Mouse (Mus musculus) stomach, embryonic 15.5 days (tissue): ENCODE measurements around the gene Polr1d. TPM values are rescaled to one million over a fixed set of nuclear protein-coding genes. Genes with fewer than 3 reads are reported as not detected.

Source experiments
- ATAC-seq: fragments of 200-750 bp; cut with Nextera tagmentation; 2 replicates; pipeline ENCODE4 v1.8.0; 2017; ENCODE audit warnings: low read depth, moderate number of reproducible peaks, moderate TSS enrichment; ENCODE audit not compliant: insufficient read depth, low FRiP score
- H3K27ac ChIP-seq: fragments of 300-500 bp; sonication (generic); 2 replicates; pipeline ENCODE4 v1.5.1; 2015; ENCODE audit warnings: mild to moderate bottlenecking, inconsistent platforms
- H3K27me3 ChIP-seq: fragments of 300-500 bp; sonication (generic); replicated peaks from 2 replicates; pipeline ENCODE4 v1.6.1; 2015; ENCODE audit warnings: inconsistent platforms
- H3K36me3 ChIP-seq: fragments of 300-500 bp; sonication (generic); 2 replicates; pipeline ENCODE4 v1.6.1; 2015; ENCODE audit warnings: inconsistent platforms
- H3K4me1 ChIP-seq: fragments of 300-500 bp; sonication (generic); 2 replicates; pipeline ENCODE4 v1.6.1; 2015; ENCODE audit warnings: inconsistent platforms
- H3K4me2 ChIP-seq: fragments of 300-500 bp; sonication (generic); 2 replicates; pipeline ENCODE4 v1.6.1; 2015; ENCODE audit warnings: mild to moderate bottlenecking, inconsistent platforms
- H3K4me3 ChIP-seq: fragments of 300-500 bp; sonication (generic); replicated peaks from 2 replicates; pipeline ENCODE4 v1.5.1; 2015; ENCODE audit warnings: inconsistent platforms
- H3K9ac ChIP-seq: fragments of 300-500 bp; sonication (generic); 2 replicates; pipeline ENCODE4 v1.6.1; 2015; ENCODE audit warnings: inconsistent platforms
- H3K9me3 ChIP-seq: fragments of 300-500 bp; sonication (generic); 2 replicates; pipeline ENCODE4 v1.6.1; 2016; ENCODE audit warnings: inconsistent platforms
- WGBS: fragments of 180-500 bp; shearing (Covaris S2); methylation state at CpG from one replicate; pipeline ENCODE4 v1.1.7; 2015; 5-methylcytosine and 5-hydroxymethylcytosine counted together
- polyA plus RNA-seq: library from polyadenylated mRNA; unstranded; fragments of >200 nt; fragmentation: Nextera tagmentation; extraction: Ambion mirVana; gene quantifications from 2 replicates; pipeline ENCODE4 v1.2.1, GENCODE M21; 2015

Gene Polr1d
- polyA plus RNA-seq, 1 experiment from 2014 or later, result 140 TPM

GRCm38 (mm10) chr5:147057626-147058414 is 19.0 kb upstream of the Polr1d start:
- WGBS, result 63% methylated on average over 9 of the region's 9 CpGs
- peak; percentile 59 for ATAC-seq
- no peak overlapping the region for H3K4me2 ChIP-seq

GRCm38 (mm10) chr5:147058661-147059060 is 18.2 kb upstream of the Polr1d start:
- no peak overlapping the region for H3K4me3 ChIP-seq
- no peaks in the 10 kb centered on the region for H3K27me3 ChIP-seq
- H3K4me1 ChIP-seq, result peaks cover 9% of the 10 kb centered on the region; the same call in 1 of the 2 replicates
- no peaks in the 10 kb centered on the region for H3K9me3 ChIP-seq
- no peaks in the 10 kb centered on the region for H3K36me3 ChIP-seq
- WGBS, result 88% methylated on average over 5 of the region's 5 CpGs
- no peak overlapping the region for H3K9ac ChIP-seq
- no peak overlapping the region for H3K4me2 ChIP-seq
- ATAC-seq, result no peak
- peak overlapping the region; percentile 9; the same call in 1 of the 2 replicates for H3K27ac ChIP-seq

More at GRCm38 (mm10) chr5:147057626-147058414, 19.0 kb upstream of the Polr1d start:
- Histone ChIP-seq H3K27me3 (no peaks in the 10 kb centered on the region), H3K9ac (no peak overlapping the region), H3K4me3 (no peak overlapping the region), H3K9me3 (no peaks in the 10 kb centered on the region), H3K36me3 (no peaks in the 10 kb centered on the region), H3K4me1 (peaks cover 9% of the 10 kb centered on the region; the same call in 1 of the 2 replicates), H3K27ac (peak overlapping the region; percentile 71; the same call in 1 of the 2 replicates)

GRCm38 (mm10) chr5:147059319-147059718 is 17.5 kb upstream of the Polr1d start:
- Histone ChIP-seq H3K4me2 (no peak overlapping the region), H3K9ac (no peak overlapping the region), H3K36me3 (no peaks in the 10 kb centered on the region), H3K4me3 (no peak overlapping the region), H3K4me1 (peaks cover 4% of the 10 kb centered on the region; the same call in 1 of the 2 replicates), H3K27ac (no peak overlapping the region), H3K9me3 (no peaks in the 10 kb centered on the region), H3K27me3 (no peaks in the 10 kb centered on the region)
- no peak for ATAC-seq
- 59% methylated on average over 9 of the region's 9 CpGs for WGBS

GRCm38 (mm10) chr5:147060024-147060423 is 16.8 kb upstream of the Polr1d start:
- Histone ChIP-seq H3K27me3 (no peaks in the 10 kb centered on the region), H3K4me3 (no peak overlapping the region), H3K4me2 (no peak overlapping the region), H3K4me1 (peaks cover 4% of the 10 kb centered on the region; the same call in 1 of the 2 replicates), H3K9ac (no peak overlapping the region), H3K9me3 (no peaks in the 10 kb centered on the region), H3K36me3 (no peaks in the 10 kb centered on the region), H3K27ac (no peak overlapping the region)
- ATAC-seq, result no peak
- 97% methylated on average over 2 of the region's 2 CpGs for WGBS

GRCm38 (mm10) chr5:147063215-147063661 is 13.6 kb upstream of the Polr1d start:
- 59% methylated on average over 8 of the region's 8 CpGs for WGBS
- no peak overlapping the region for H3K27ac ChIP-seq

GRCm38 (mm10) chr5:147066129-147066528 is 10.7 kb upstream of the Polr1d start:
- Histone ChIP-seq H3K4me1 (peaks cover 20% of the 10 kb centered on the region), H3K27me3 (no peaks in the 10 kb centered on the region), H3K27ac (no peak overlapping the region), H3K4me2 (no peak overlapping the region), H3K4me3 (no peak overlapping the region), H3K9me3 (no peaks in the 10 kb centered on the region), H3K36me3 (no peaks in the 10 kb centered on the region), H3K9ac (no peak overlapping the region)
- no peak for ATAC-seq
- WGBS, result 58% methylated on average over 4 of the region's 4 CpGs

More at GRCm38 (mm10) chr5:147063215-147063661, 13.6 kb upstream of the Polr1d start:
- no peaks in the 10 kb centered on the region for H3K27me3 ChIP-seq
- no peaks in the 10 kb centered on the region for H3K9me3 ChIP-seq
- no peak overlapping the region for H3K4me3 ChIP-seq
- H3K36me3 ChIP-seq, result no peaks in the 10 kb centered on the region
- no peak for ATAC-seq
- H3K9ac ChIP-seq, result no peak overlapping the region
- 0 out of 2 replicates have a peak, but pooled peaks cover 5% of the 10 kb centered on the region for H3K4me1 ChIP-seq
- no peak overlapping the region for H3K4me2 ChIP-seq

GRCm38 (mm10) chr5:147066965-147067364 is 9.9 kb upstream of the Polr1d start:
- no peak for ATAC-seq
- Histone ChIP-seq H3K4me1 (peaks cover 22% of the 10 kb centered on the region), H3K4me2 (no peak overlapping the region), H3K27me3 (no peaks in the 10 kb centered on the region), H3K36me3 (no peaks in the 10 kb centered on the region), H3K27ac (no peak overlapping the region), H3K4me3 (no peak overlapping the region), H3K9me3 (no peaks in the 10 kb centered on the region), H3K9ac (no peak overlapping the region)
- WGBS, result 46% methylated on average over 5 of the region's 5 CpGs

GRCm38 (mm10) chr5:147068876-147069275 is 8.0 kb upstream of the Polr1d start:
- Histone ChIP-seq H3K9ac (no peak overlapping the region), H3K27me3 (no peaks in the 10 kb centered on the region), H3K36me3 (no peaks in the 10 kb centered on the region), H3K9me3 (no peaks in the 10 kb centered on the region), H3K4me3 (no peak overlapping the region), H3K4me2 (no peak overlapping the region), H3K4me1 (peaks cover 35% of the 10 kb centered on the region), H3K27ac (no peak overlapping the region)
- WGBS, result 57% methylated on average over 5 of the region's 5 CpGs
- ATAC-seq, result no peak

GRCm38 (mm10) chr5:147070791-147071516 is 5.9 kb upstream of the Polr1d start:
- no peaks in the 10 kb centered on the region for H3K9me3 ChIP-seq
- no peak overlapping the region for H3K9ac ChIP-seq
- 67% methylated on average over 16 of the region's 16 CpGs for WGBS
- peak overlapping the region; percentile 1; the same call in 1 of the 2 replicates for H3K27ac ChIP-seq
- H3K36me3 ChIP-seq, result no peaks in the 10 kb centered on the region
- no peak overlapping the region for H3K4me3 ChIP-seq
- no peaks in the 10 kb centered on the region for H3K27me3 ChIP-seq
- H3K4me1 ChIP-seq, result peaks cover 41% of the 10 kb centered on the region
- no peak for ATAC-seq
- H3K4me2 ChIP-seq, result no peak overlapping the region

- Histone ChIP-seq H3K9ac (no peak overlapping the region), H3K27me3 (no peaks in the 10 kb centered on the region), H3K4me2 (no peak overlapping the region), H3K36me3 (no peaks in the 10 kb centered on the region), H3K4me1 (peaks cover 41% of the 10 kb centered on the region), H3K9me3 (no peaks in the 10 kb centered on the region), H3K4me3 (no peak overlapping the region), H3K27ac (no peak overlapping the region; the same call in 1 of the 2 replicates)
- ATAC-seq, result no peak
- 53% methylated on average over 4 of the region's 4 CpGs for WGBS
These were observed 5.0 kb upstream of the Polr1d start for GRCm38 (mm10) chr5:147071886-147072285.

- H3K4me3 ChIP-seq, result no peak overlapping the region
- no peak for ATAC-seq
- 75% methylated on average over 6 of the region's 6 CpGs for WGBS
- H3K4me2 ChIP-seq, result no peak overlapping the region
- peaks cover 42% of the 10 kb centered on the region for H3K4me1 ChIP-seq
- H3K27ac ChIP-seq, result no peak overlapping the region
- H3K9me3 ChIP-seq, result no peaks in the 10 kb centered on the region
- no peaks in the 10 kb centered on the region for H3K27me3 ChIP-seq
- H3K36me3 ChIP-seq, result no peaks in the 10 kb centered on the region
- H3K9ac ChIP-seq, result no peak overlapping the region
These were observed 3.0 kb upstream of the Polr1d start for GRCm38 (mm10) chr5:147073805-147074204.
